Mouse (Mus musculus): ENCODE measurements around the gene Vmn2r63. TPM values are rescaled to one million over a fixed set of nuclear protein-coding genes. Genes with fewer than 3 reads are reported as not detected.
A peak's percentile ranks its signal among the peaks of the same experiment; 100 is the strongest.
"Not testable (repeated sequence)": the region's sequence is repeated elsewhere in the genome, so short reads cannot be mapped to it uniquely, and the experiment has no call there.

The Vmn2r63 gene
- polyA plus RNA-seq (2011; ENCODE audit: insufficient read depth, insufficient read length, low read depth, missing spikeins), result 0.07 and 0.14 TPM in 2 replicates

GRCm38 (mm10) chr7:42933722-42934121 lies at the start of gene Vmn2r63:
Gene Vmn2r63 (minus strand): TSS chr7:42933822.
- H3K27me3 ChIP-seq (ENCODE audit: control insufficient read depth, insufficient read depth, low read length, poor library complexity, severe bottlenecking); H3K9me3 ChIP-seq (replicated peaks; ENCODE audit: control insufficient read depth, insufficient read depth, low read length, poor library complexity, severe bottlenecking); H3K9ac ChIP-seq (ENCODE audit: low read depth, poor library complexity, severe bottlenecking); H3K27ac ChIP-seq (ENCODE audit: insufficient read depth, low read length); H3K4me3 ChIP-seq (ENCODE audit: low read depth, low read length); H3K4me1 ChIP-seq (ENCODE audit: control insufficient read depth, insufficient read depth, low read length); H3K36me3 ChIP-seq (ENCODE audit: control insufficient read depth, insufficient read depth, low read length, poor library complexity, severe bottlenecking): not testable (repeated sequence)

DNA sequence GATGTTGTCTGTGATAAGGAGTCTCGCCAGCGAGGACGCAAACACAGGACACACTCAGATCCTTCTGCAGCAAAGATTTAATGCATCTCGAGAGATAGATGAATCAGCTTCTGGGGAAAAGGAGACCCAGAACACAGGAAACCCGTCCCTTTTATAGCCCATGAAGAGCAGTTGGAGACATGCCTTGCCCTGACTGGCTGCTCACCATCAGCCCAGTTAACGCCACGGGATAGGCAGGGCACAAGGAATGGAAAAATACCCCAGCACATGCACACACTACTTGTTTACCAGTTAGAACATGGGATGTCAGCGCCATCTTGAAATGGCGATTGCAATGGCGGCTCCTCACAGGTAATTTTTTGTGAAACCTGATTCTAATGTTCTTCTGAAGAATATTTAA lies 47.1 kb upstream of the Vmn2r63 start:
- TF ChIP-seq CTCF (IDR thresholded peaks at IDR 0.05; ENCODE audit: low read depth, low read length) (no peak), EP300 (IDR thresholded peaks at IDR 0.05; ENCODE audit: insufficient read depth, low read depth, low read length) (no peak), POLR2A (IDR thresholded peaks at IDR 0.05; ENCODE audit: insufficient read depth, low read length) (no peak)
- no peaks in the 10 kb centered on the region for H3K4me1 ChIP-seq (ENCODE audit: control insufficient read depth, insufficient read depth, low read length)
- H3K36me3 ChIP-seq (ENCODE audit: control insufficient read depth, insufficient read depth, low read length, poor library complexity, severe bottlenecking), result no peaks in the 10 kb centered on the region
- H3K27ac ChIP-seq (ENCODE audit: insufficient read depth, low read length), result no peak overlapping the region
- no peaks in the 10 kb centered on the region for H3K27me3 ChIP-seq (ENCODE audit: control insufficient read depth, insufficient read depth, low read length, poor library complexity, severe bottlenecking)
- H3K4me3 ChIP-seq (ENCODE audit: low read depth, low read length), result no peak overlapping the region
- no peak overlapping the region for H3K9ac ChIP-seq (ENCODE audit: low read depth, poor library complexity, severe bottlenecking)
- peaks cover 15% of the 10 kb centered on the region for H3K9me3 ChIP-seq (replicated peaks; ENCODE audit: control insufficient read depth, insufficient read depth, low read length, poor library complexity, severe bottlenecking)

GRCm38 (mm10) chr7:42980098-42980497 lies 46.5 kb upstream of the Vmn2r63 start:
- Histone ChIP-seq H3K27ac (ENCODE audit: insufficient read depth, low read length) (no peak overlapping the region), H3K27me3 (ENCODE audit: control insufficient read depth, insufficient read depth, low read length, poor library complexity, severe bottlenecking) (no peaks in the 10 kb centered on the region), H3K36me3 (ENCODE audit: control insufficient read depth, insufficient read depth, low read length, poor library complexity, severe bottlenecking) (no peaks in the 10 kb centered on the region), H3K4me3 (ENCODE audit: low read depth, low read length) (no peak overlapping the region), H3K9me3 (replicated peaks; ENCODE audit: control insufficient read depth, insufficient read depth, low read length, poor library complexity, severe bottlenecking) (peaks cover 19% of the 10 kb centered on the region), H3K4me1 (ENCODE audit: control insufficient read depth, insufficient read depth, low read length) (no peaks in the 10 kb centered on the region), H3K9ac (ENCODE audit: low read depth, poor library complexity, severe bottlenecking) (no peak overlapping the region)
- TF ChIP-seq CTCF (IDR thresholded peaks at IDR 0.05; ENCODE audit: low read depth, low read length), result no peak
- TF ChIP-seq EP300 (IDR thresholded peaks at IDR 0.05; ENCODE audit: insufficient read depth, low read depth, low read length), result no peak
- no peak for TF ChIP-seq POLR2A (IDR thresholded peaks at IDR 0.05; ENCODE audit: insufficient read depth, low read length)

DNA sequence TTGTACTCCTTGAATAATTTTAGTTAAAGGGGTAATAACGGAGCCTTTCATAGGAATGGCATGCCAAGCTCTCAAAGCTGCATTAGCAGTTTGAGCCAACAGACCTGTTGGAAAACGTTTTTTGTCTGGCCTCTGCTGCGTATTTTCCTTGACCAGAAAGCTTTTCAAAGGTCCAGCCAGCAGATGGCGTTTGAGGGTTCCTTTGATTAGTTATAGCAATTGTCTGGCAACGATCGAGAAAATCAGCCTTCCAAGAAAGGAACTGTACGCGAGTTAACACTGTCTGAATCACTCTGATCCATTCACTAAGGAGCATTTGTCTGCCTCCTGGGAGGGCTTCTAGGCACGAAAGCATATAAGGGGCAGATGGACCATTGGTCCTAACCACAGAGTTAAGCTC lies 31.6 kb upstream of the Vmn2r63 start:
- peaks cover 12% of the 10 kb centered on the region for H3K9me3 ChIP-seq (replicated peaks; ENCODE audit: control insufficient read depth, insufficient read depth, low read length, poor library complexity, severe bottlenecking)
- H3K36me3 ChIP-seq (ENCODE audit: control insufficient read depth, insufficient read depth, low read length, poor library complexity, severe bottlenecking), result no peaks in the 10 kb centered on the region
- H3K4me3 ChIP-seq (ENCODE audit: low read depth, low read length), result peak overlapping the region; percentile 57
- H3K4me1 ChIP-seq (ENCODE audit: control insufficient read depth, insufficient read depth, low read length), result no peaks in the 10 kb centered on the region
- peak overlapping the region; percentile 36; the same call in 1 of the 2 replicates for H3K27ac ChIP-seq (ENCODE audit: insufficient read depth, low read length)
- TF ChIP-seq CTCF (IDR thresholded peaks at IDR 0.05; ENCODE audit: low read depth, low read length) (no peak), POLR2A (IDR thresholded peaks at IDR 0.05; ENCODE audit: insufficient read depth, low read length) (no peak), EP300 (IDR thresholded peaks at IDR 0.05; ENCODE audit: insufficient read depth, low read depth, low read length) (no peak)
- H3K9ac ChIP-seq (ENCODE audit: low read depth, poor library complexity, severe bottlenecking), result peak overlapping the region; percentile 68
- H3K27me3 ChIP-seq (ENCODE audit: control insufficient read depth, insufficient read depth, low read length, poor library complexity, severe bottlenecking), result no peaks in the 10 kb centered on the region

DNA sequence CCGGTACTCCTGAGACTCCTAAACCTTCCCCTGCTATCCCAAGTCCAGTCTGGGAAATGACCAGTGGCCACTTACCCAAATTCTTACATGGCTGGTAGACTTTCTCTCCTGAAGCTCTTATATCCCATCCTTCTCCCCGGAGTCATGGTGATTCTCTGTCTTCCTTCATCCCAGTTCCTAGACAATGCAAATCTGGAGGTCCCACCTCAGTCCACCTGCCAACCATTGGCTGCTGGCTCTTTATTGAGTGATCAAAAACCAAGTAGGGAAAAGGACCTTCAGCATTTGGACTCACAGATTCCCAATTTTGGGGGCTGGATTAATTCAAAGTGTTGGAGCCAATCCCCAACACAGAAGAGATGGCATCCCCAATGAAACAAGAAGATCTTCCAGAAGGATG lies 35.6 kb downstream of the Vmn2r63 start:
- not testable (repeated sequence) for H3K36me3 ChIP-seq (ENCODE audit: control insufficient read depth, insufficient read depth, low read length, poor library complexity, severe bottlenecking)

GRCm38 (mm10) chr7:42878090-42878489 lies 55.5 kb downstream of the Vmn2r63 start:
- Histone ChIP-seq H3K4me1 (ENCODE audit: control insufficient read depth, insufficient read depth, low read length) (no peaks in the 10 kb centered on the region), H3K27me3 (ENCODE audit: control insufficient read depth, insufficient read depth, low read length, poor library complexity, severe bottlenecking) (no peaks in the 10 kb centered on the region), H3K4me3 (ENCODE audit: low read depth, low read length) (peak overlapping the region; percentile 74), H3K9ac (ENCODE audit: low read depth, poor library complexity, severe bottlenecking) (peak overlapping the region; percentile 37), H3K36me3 (ENCODE audit: control insufficient read depth, insufficient read depth, low read length, poor library complexity, severe bottlenecking) (no peaks in the 10 kb centered on the region), H3K9me3 (replicated peaks; ENCODE audit: control insufficient read depth, insufficient read depth, low read length, poor library complexity, severe bottlenecking) (peaks cover under 1% of the 10 kb centered on the region; the same call in 1 of the 2 replicates), H3K27ac (ENCODE audit: insufficient read depth, low read length) (no peak overlapping the region)
- no peak for TF ChIP-seq CTCF (IDR thresholded peaks at IDR 0.05; ENCODE audit: low read depth, low read length)
- no peak for TF ChIP-seq EP300 (IDR thresholded peaks at IDR 0.05; ENCODE audit: insufficient read depth, low read depth, low read length)
- TF ChIP-seq POLR2A (IDR thresholded peaks at IDR 0.05; ENCODE audit: insufficient read depth, low read length), result no peak

More for the DNA sequence above, 35.6 kb downstream of the Vmn2r63 start:
- H3K9me3 ChIP-seq (replicated peaks; ENCODE audit: control insufficient read depth, insufficient read depth, low read length, poor library complexity, severe bottlenecking); H3K27ac ChIP-seq (ENCODE audit: insufficient read depth, low read length); H3K9ac ChIP-seq (ENCODE audit: low read depth, poor library complexity, severe bottlenecking); H3K4me1 ChIP-seq (ENCODE audit: control insufficient read depth, insufficient read depth, low read length); H3K27me3 ChIP-seq (ENCODE audit: control insufficient read depth, insufficient read depth, low read length, poor library complexity, severe bottlenecking); H3K4me3 ChIP-seq (ENCODE audit: low read depth, low read length): not testable (repeated sequence)

All from ES-Bruce4 (cell line).